Mouse (Mus musculus) liver, embryonic 14.5 days (tissue): Measurements from ENCODE around the gene Rasgrp4.

ENCODE experiments used
- CTCF ChIP-seq: IDR thresholded peaks from 2 replicates; pipeline ENCODE4 v1.5.1; 2016; ENCODE audit warnings: antibody characterized with exemption, low read depth, control low read depth
- EP300 ChIP-seq: IDR thresholded peaks from 2 replicates; pipeline ENCODE4 v1.6.1; 2016; ENCODE audit warnings: antibody characterized with exemption, low read depth

DNA sequence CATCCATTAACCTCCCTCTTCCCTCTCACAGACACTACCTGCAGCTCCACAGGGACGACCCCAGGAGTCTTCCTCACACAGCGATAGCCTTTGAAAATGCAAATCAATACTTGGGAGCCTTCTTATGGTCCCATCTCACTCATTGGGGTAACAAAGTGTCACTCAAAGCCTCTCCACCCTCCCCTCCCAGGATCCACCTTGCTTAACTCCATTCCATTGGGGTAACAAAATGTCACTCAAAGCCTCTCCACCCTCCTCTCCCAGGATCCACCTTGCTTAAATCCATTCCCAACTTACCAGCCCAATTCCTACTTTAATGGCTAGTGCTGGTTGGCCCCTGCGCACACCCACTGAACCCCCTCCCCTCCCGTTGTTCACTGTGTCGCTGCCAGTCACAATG lies 23.6 kb downstream of the Rasgrp4 start:
- TF ChIP-seq CTCF (no peak), EP300 (no peak)
